Mouse (Mus musculus) ZHBTc4 (cell line): Measurements from ENCODE around the gene Wdr20.
"Not testable (repeated sequence)": the region's sequence is repeated elsewhere in the genome, so short reads cannot be mapped to it uniquely, and the experiment has no call there.

Source experiments
- DNase-seq: peaks from one replicate; pipeline ENCODE4 v3.0.0-alpha.2; 2011; ENCODE audit warnings: low read depth, low spot score

The Wdr20 gene

GRCm38 (mm10) chr12:110711270-110711669 is 26.5 kb upstream of the Wdr20 start:
- DNase-seq: peak; percentile 85

- DNase-seq: peak; percentile 92
These were observed 24.0 kb upstream of the Wdr20 start for GRCm38 (mm10) chr12:110713784-110714183.

GRCm38 (mm10) chr12:110714215-110714614 is 23.5 kb upstream of the Wdr20 start:
- DNase-seq: no peak

- no peak for DNase-seq
These were observed 21.7 kb upstream of the Wdr20 start for GRCm38 (mm10) chr12:110716004-110716403.

DNA sequence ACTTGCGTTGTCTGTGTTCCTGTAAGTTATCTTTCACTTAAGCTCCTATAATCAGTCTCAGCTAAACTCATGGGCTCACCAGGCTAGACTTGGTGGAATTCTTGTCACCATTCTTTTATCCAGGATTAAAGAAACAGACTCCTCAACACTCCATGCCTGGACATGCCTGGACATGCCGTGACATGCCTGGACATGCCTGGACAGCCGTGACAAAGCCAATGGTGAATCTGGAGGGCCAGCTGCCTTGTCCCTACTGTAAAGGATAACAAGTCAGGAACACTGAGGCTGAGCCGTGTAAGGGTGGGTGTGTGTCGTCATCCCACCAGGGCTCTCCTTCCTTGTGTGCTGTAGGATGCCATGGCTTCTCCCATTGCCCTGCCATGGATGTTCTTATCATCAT is 12.7 kb upstream of the Wdr20 start:
- DNase-seq: peak; percentile 45

GRCm38 (mm10) chr12:110725489-110725888 is 12.3 kb upstream of the Wdr20 start:
- DNase-seq: no peak

- peak; percentile 62 for DNase-seq
These were observed 11.3 kb upstream of the Wdr20 start for GRCm38 (mm10) chr12:110726428-110726827.

GRCm38 (mm10) chr12:110733254-110733653 is 4.5 kb upstream of the Wdr20 start:
- not testable (repeated sequence) for DNase-seq

- DNase-seq: no peak
These were observed 1.1 kb upstream of the Wdr20 start for GRCm38 (mm10) chr12:110736641-110737040.

DNA sequence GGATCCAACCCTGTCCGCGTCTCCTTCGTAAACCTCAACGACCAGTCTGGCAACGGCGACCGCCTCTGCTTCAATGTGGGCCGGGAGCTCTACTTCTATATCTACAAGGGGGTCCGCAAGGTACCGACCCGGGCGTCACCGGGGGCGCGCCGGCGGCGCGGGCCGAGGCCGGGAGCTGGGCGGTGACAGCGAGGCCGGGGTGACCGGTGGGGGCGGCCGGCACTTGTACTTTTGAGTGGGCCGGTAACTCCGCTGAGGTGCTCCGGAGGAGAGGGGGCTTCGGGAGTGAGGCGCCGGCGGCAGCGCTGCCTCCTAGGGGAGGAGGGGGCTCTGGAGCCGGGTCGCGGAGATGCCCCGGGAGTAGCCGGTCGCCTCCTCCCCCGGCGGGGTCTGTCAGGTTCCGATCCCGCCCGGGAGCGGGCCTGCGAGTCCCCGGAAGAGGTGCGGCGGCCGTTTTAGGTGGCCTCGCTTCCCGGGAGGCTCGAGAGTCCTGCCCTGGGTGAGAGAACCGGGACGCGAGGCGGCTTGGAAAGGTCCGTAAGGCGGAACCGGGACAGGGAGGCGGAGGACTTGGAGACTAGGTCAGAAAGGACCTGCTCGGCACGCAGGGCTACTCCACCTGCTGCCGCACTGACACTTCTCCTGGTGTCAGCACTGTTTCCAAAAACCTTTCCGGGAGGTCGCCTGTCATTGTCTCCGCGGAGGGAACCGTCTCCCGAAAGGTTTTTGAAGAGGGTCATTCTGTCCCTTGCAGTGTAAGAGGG is 596 bp downstream of the Wdr20 start:
- no peak for DNase-seq

DNA sequence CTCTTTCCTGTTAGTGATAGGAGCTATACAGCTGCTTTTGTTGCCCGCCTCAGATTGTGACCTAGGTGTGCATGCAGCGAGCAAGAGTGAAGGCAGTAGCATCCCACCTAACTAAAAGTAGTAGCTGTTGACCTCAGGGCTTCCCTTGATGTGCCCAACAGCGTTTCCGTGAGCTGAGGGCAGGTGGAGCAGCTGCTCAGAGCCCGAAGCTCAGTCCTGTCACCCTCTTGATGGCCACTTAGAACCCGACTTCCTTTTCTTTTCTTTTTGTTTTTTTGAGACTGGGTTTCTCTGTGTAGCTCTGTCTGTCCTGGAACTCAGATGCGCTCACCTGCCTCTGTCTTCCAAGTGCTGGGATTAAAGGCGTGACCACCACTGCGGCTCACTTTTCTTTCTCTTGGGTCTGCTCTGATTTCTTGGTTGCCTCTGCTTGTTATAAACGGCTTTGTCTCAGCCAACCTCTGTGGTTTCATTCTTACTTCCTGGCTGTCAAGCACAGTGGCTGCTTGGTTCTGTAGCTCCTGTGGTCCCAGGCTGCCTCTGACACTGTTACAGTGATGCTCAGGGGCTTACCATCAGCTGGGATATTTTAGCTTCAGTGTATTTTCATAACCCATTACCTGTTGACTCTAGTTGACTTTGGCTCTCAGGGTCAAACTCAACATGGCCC is 13.2 kb downstream of the Wdr20 start:
- DNase-seq: no peak

DNA sequence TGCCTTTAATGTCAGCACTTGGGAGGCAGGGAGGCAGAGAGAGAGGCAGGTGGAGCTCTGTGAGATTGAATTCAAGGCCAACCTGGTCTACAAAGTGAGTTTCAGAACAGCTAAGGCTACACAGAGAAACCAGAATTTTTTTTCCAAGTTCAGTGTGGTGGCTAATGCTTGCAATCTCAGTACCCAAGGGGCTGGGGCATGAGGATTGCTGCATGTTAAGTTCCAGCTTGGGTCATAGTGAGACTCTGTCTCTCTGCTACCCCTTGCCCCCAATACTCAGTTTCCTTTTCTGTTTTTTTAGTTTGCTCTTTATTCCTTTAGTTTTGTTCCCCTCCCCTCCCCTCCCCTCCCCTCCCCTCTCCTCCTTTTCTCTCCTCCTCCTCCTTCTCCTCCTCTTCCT is 15.0 kb downstream of the Wdr20 start:
- DNase-seq: no peak

DNA sequence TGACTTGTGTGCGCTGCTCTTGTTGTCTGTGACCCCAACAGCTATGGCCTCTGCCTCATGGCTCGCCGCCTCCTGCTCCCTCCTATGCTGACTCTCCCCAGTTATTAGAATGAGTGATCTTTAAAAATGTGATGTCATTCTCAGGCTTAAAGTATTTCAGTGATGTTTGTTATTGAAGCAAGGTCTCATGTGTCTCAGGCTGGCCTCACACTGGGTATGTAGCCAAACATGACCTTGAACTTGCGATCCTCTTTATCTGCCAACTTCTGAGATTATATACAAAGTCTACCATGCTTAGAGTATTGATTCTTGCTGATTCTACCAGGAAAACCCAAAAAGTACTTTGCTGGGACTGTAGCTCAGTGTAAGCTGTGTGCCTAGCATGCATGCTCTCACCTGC is 16.2 kb downstream of the Wdr20 start:
- no peak for DNase-seq

- DNase-seq: no peak
These were observed 19.4 kb downstream of the Wdr20 start for GRCm38 (mm10) chr12:110757161-110757560.

- DNase-seq: no peak
These were observed 21.2 kb downstream of the Wdr20 start for GRCm38 (mm10) chr12:110758932-110759331.

DNA sequence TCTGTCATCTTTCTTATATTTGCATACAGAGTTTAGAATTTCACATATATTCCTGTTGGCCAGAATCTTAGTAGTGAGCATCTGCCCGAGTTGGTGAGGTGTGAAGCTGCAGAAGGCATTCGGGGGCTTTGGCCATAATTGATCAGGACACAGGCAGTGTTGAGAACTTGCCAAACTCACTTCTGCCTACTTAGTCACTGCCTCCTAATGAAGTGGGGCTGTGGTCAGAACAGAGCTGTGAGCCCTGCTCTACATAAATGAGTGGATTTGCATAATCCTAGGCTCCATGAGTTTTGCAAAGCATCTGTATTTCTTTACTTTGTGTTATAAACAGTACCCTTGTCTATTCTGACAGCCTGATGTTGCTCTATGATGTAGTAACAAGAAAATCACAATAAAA is 24.6 kb downstream of the Wdr20 start:
- no peak for DNase-seq

DNA sequence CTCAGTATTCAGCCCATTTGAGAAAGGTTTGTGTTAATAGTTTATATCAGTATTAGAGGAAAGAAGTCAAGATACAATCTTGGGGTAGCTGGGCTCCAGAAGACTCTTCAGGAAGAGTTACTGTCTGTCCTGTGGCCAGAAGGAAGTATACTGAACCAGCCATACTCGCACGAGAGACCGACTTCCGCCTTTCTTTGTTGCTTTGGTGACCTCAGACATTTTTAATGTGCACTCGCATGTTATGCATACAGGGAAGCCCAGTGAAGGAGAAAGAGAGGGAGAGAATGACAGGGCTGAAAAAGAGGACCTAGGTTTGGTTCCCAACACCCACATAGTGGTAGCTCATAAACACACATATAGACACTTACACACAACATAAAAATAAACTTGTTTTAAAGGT is 26.8 kb downstream of the Wdr20 start:
- DNase-seq: no peak

- DNase-seq: no peak
These were observed 30.8 kb downstream of the Wdr20 start for GRCm38 (mm10) chr12:110768562-110768961.

DNA sequence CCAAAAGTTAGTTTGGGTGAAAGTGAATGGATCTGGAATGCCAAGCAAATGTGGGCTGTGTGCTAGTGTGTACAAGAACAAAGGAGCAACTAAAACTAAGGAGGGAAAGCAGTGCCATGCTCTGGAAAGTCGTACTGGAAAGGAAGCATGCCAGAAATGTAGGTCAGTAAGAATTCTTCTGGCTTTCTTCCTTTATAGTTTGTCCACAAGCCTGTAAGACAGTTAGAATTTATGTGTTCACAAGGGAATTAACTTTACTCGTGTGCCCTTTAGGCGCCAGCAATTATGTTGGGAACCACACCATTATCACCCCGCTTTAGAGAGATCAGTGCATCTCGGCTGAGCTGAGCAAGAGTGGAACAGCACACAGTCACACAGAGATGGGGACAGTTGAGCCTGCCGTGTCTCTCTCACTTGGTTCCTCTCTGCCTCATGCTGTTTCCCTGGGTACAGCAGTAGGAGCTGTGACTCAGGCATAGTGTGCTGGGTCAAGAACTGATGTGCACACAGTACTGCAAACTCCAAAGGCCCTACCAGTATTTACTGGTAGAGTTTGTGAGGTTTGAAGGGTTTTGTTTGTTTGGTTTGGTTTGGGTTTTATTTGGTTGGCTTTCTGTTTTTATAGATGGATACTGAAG is 32.0 kb downstream of the Wdr20 start:
- DNase-seq: no peak

- peak; percentile 51 for DNase-seq
These were observed 32.9 kb downstream of the Wdr20 start for GRCm38 (mm10) chr12:110770479-110771247.

DNA sequence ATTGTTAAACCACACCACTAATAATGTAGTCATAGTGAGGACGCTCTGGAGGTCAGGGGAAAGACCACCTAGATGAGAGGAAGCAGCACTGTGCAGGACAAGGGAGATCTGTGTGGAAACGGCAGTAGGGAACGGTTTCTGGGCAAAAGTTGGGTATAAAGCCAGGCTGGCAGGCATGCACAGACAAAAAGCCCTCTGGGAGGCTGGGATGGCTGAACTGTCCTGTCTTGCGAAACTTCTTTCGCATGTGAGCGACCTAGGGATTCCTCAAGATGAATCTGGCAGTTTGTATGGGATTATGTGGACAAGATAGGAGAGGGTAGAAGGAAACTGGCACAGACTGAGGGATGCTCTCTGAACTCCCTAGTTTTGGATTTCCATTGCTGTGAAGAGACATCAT is 34.2 kb downstream of the Wdr20 start:
- DNase-seq: no peak
